Comparison of ENCODE assay signal across 7 mouse cellular contexts in genomic region chr8:69717232-69717580, GRCm38 (mm10). TPM values are rescaled to one million over a fixed set of nuclear protein-coding genes. Genes with fewer than 3 reads are reported as not detected.
DNase-seq lines count a peak whose midpoint lies in the region; ATAC-seq and TF ChIP-seq lines count a peak whose summit lies in the region.

No protein-coding gene starts in this region.

- H3K4me2 ChIP-seq in neural tube, embryonic 14.5 days (ENCODE audit: low read depth, low read length), result peak overlapping the region; percentile 53

- 27% methylated on average over 5 of the region's 5 CpGs for WGBS in liver, adult 2 months
- WGBS in limb, embryonic 10.5 days, result 47% methylated on average over 5 of the region's 5 CpGs
- 48% methylated on average over 5 of the region's 5 CpGs for WGBS in neural tube, embryonic 14.5 days

- no peak overlapping the region for H3K27ac ChIP-seq in liver, adult 2 months (replicated peaks; ENCODE audit: insufficient read depth, low read depth, low read length)
- peak overlapping the region; percentile 98 for H3K27ac ChIP-seq in limb, embryonic 10.5 days
- H3K27ac ChIP-seq in neural tube, embryonic 14.5 days (ENCODE audit: low read depth, low read length), result peak overlapping the region; percentile 46; the same call in 1 of the 2 replicates

- H3K4me1 ChIP-seq in liver, adult 2 months (ENCODE audit: control insufficient read depth, insufficient read depth, low read length), result peaks cover 5% of the 10 kb centered on the region
- H3K4me1 ChIP-seq in erythroblast, embryonic 14.5 days (ENCODE audit: control insufficient read depth), result peaks cover 23% of the 10 kb centered on the region
- peaks cover 10% of the 10 kb centered on the region for H3K4me1 ChIP-seq in limb, embryonic 10.5 days
- H3K4me1 ChIP-seq in neural tube, embryonic 14.5 days (ENCODE audit: control insufficient read depth, insufficient read depth, low read length), result peaks cover 11% of the 10 kb centered on the region

- no peak for DNase-seq in liver, adult 2 months (ENCODE audit: extremely low read depth, low read depth, low spot score)
- DNase-seq in liver, result no peak
- no peak for DNase-seq in limb, embryonic 10.5 days (ENCODE audit: low spot score)

- peak; percentile 23 for ATAC-seq in neural tube, embryonic 14.5 days (ENCODE audit: low read depth)
- no peak for ATAC-seq in granulocyte monocyte progenitor cell, adult 5-6 weeks (replicated peaks; ENCODE audit: poor library complexity, severe bottlenecking)
- no peak for ATAC-seq in megakaryocyte progenitor cell, adult 5-6 weeks (replicated peaks; ENCODE audit: poor library complexity)

- H3K27me3 ChIP-seq in liver, adult 2 months (ENCODE audit: control insufficient read depth, insufficient read depth, low read length), result no peaks in the 10 kb centered on the region
- no peaks in the 10 kb centered on the region for H3K27me3 ChIP-seq in erythroblast, embryonic 14.5 days (ENCODE audit: control insufficient read depth)
- no peaks in the 10 kb centered on the region for H3K27me3 ChIP-seq in limb, embryonic 10.5 days (ENCODE audit: low read depth, poor library complexity, severe bottlenecking)
- H3K27me3 ChIP-seq in neural tube, embryonic 14.5 days (ENCODE audit: control insufficient read depth, insufficient read depth, low read length), result no peaks in the 10 kb centered on the region

- no peak overlapping the region for H3K9ac ChIP-seq in liver, adult 2 months (ENCODE audit: low read depth, low read length)
- no peak overlapping the region for H3K9ac ChIP-seq in neural tube, embryonic 14.5 days (replicated peaks; ENCODE audit: low read depth, low read length)

- no peak for TF ChIP-seq POLR2A in liver, adult 2 months (IDR thresholded peaks at IDR 0.05; ENCODE audit: extremely low read depth, insufficient read depth, low read length)

- peak overlapping the region; percentile 36 for H3K4me3 ChIP-seq in liver, adult 2 months (ENCODE audit: insufficient read depth, low read depth, low read length)
- H3K4me3 ChIP-seq in erythroblast, embryonic 14.5 days (replicated peaks), result peak overlapping the region; percentile 90
- peak overlapping the region; percentile 80 for H3K4me3 ChIP-seq in limb, embryonic 10.5 days
- peak overlapping the region; percentile 94; the same call in 1 of the 2 replicates for H3K4me3 ChIP-seq in neural tube, embryonic 14.5 days (ENCODE audit: low read depth, low read length)

- peaks cover 5% of the 10 kb centered on the region; the same call in 1 of the 2 replicates for H3K36me3 ChIP-seq in liver, adult 2 months (ENCODE audit: control insufficient read depth, insufficient read depth, low read length)
- H3K36me3 ChIP-seq in erythroblast, embryonic 14.5 days (ENCODE audit: control insufficient read depth), result peaks cover 20% of the 10 kb centered on the region
- H3K36me3 ChIP-seq in limb, embryonic 10.5 days, result peaks cover 19% of the 10 kb centered on the region
- no peaks in the 10 kb centered on the region for H3K36me3 ChIP-seq in neural tube, embryonic 14.5 days (ENCODE audit: control insufficient read depth, insufficient read depth, low read length)

- peaks cover 14% of the 10 kb centered on the region; the same call in 1 of the 2 replicates for H3K79me2 ChIP-seq in liver, adult 2 months (ENCODE audit: control insufficient read depth, insufficient read depth, low read length)

- TF ChIP-seq CTCF in liver, adult 2 months (IDR thresholded peaks at IDR 0.05; ENCODE audit: low read depth, low read length), result no peak

- H3K9me3 ChIP-seq in erythroblast, embryonic 14.5 days (ENCODE audit: control insufficient read depth, low read length), result no peaks in the 10 kb centered on the region
- no peaks in the 10 kb centered on the region for H3K9me3 ChIP-seq in limb, embryonic 10.5 days (replicated peaks)
- H3K9me3 ChIP-seq in neural tube, embryonic 14.5 days (ENCODE audit: control insufficient read depth, low read length), result no peaks in the 10 kb centered on the region

RNA-seq across cellular contexts. Expression of gene Zfp869, which starts 6.7 kb away (rescaled TPM):
- 14.0 and 17.4 TPM in 2 replicates for total RNA-seq in liver, adult 2 months (2014; rRNA removed)
- polyA plus RNA-seq in liver, adult 2 months (2012; rRNA removed), result 1.2 and 1.8 TPM in 2 replicates
- 0.08 and 0.14 TPM in 2 replicates for polyA plus RNA-seq in erythroblast, embryonic 14.5 days (2012)
- 30.6 and 34.0 TPM in 2 replicates for polyA plus RNA-seq in limb, embryonic 10.5 days (2016; fragmentation: Nextera tagmentation; extraction: Ambion mirVana)
- polyA plus RNA-seq in neural tube, embryonic 14.5 days (2014; fragmentation: Nextera tagmentation; extraction: Ambion mirVana), result 29.3 and 30.3 TPM in 2 replicates
- total RNA-seq in granulocyte monocyte progenitor cell, adult 5-6 weeks (2014; fragmentation: Nextera tagmentation), result 12.5 and 22.8 TPM in 2 replicates
- 22.8 and 26.0 TPM in 2 replicates for total RNA-seq in granulocyte monocyte progenitor cell, adult 5-6 weeks (2017)
- total RNA-seq in megakaryocyte progenitor cell, adult 5-6 weeks (2015), result 21.3 and 25.2 TPM in 2 replicates
- 23.5 and 33.6 TPM in 2 replicates for total RNA-seq in megakaryocyte progenitor cell, adult 5-6 weeks (2017)

RNA-seq across cellular contexts. Expression of gene Zfp963, which starts 32.6 kb away (rescaled TPM):
- 4.0 and 4.1 TPM in 2 replicates for total RNA-seq in liver, adult 2 months (2014; rRNA removed)
- polyA plus RNA-seq in liver, adult 2 months (2012; rRNA removed), result 1.4 and 1.7 TPM in 2 replicates
- 0.10 TPM in 1 of 2 replicates, not detected in the other for polyA plus RNA-seq in erythroblast, embryonic 14.5 days (2012)
- polyA plus RNA-seq in limb, embryonic 10.5 days (2016; fragmentation: Nextera tagmentation; extraction: Ambion mirVana), result 4.3 and 6.4 TPM in 2 replicates
- polyA plus RNA-seq in neural tube, embryonic 14.5 days (2014; fragmentation: Nextera tagmentation; extraction: Ambion mirVana), result 8.8 and 9.3 TPM in 2 replicates
- total RNA-seq in granulocyte monocyte progenitor cell, adult 5-6 weeks (2014; fragmentation: Nextera tagmentation), result 1.7 and 9.8 TPM in 2 replicates
- 2.2 TPM in 2 replicates for total RNA-seq in granulocyte monocyte progenitor cell, adult 5-6 weeks (2017)
- total RNA-seq in megakaryocyte progenitor cell, adult 5-6 weeks (2015), result 4.3 and 4.5 TPM in 2 replicates
- total RNA-seq in megakaryocyte progenitor cell, adult 5-6 weeks (2017), result 3.7 and 7.5 TPM in 2 replicates

RNA-seq across cellular contexts. Expression of gene Gm20422, which starts 57.5 kb away (rescaled TPM):
- not detected in 2 replicates for total RNA-seq in liver, adult 2 months (2014; rRNA removed)
- polyA plus RNA-seq in liver, adult 2 months (2012; rRNA removed), result not detected in 2 replicates
- not detected in 2 replicates for polyA plus RNA-seq in erythroblast, embryonic 14.5 days (2012)
- polyA plus RNA-seq in limb, embryonic 10.5 days (2016; fragmentation: Nextera tagmentation; extraction: Ambion mirVana), result 0.19 TPM in 1 of 2 replicates, not detected in the other
- 0.45 and 0.86 TPM in 2 replicates for polyA plus RNA-seq in neural tube, embryonic 14.5 days (2014; fragmentation: Nextera tagmentation; extraction: Ambion mirVana)
- not detected in 2 replicates for total RNA-seq in granulocyte monocyte progenitor cell, adult 5-6 weeks (2014; fragmentation: Nextera tagmentation)
- total RNA-seq in granulocyte monocyte progenitor cell, adult 5-6 weeks (2017), result 4.1 TPM in 1 of 2 replicates, not detected in the other
- not detected in 2 replicates for total RNA-seq in megakaryocyte progenitor cell, adult 5-6 weeks (2015)
- total RNA-seq in megakaryocyte progenitor cell, adult 5-6 weeks (2017), result 0.29 TPM in 1 of 2 replicates, not detected in the other

Comparison
In these comparisons a context has a peak if more than half of its experiments do, and no peak if none do; other contexts are left out.
1. H3K4me3 ChIP-seq: peak in every context shown above with its lines; median percentile 94 in neural tube, embryonic 14.5 days; 90 in erythroblast, embryonic 14.5 days; 80 in limb, embryonic 10.5 days; 36 in liver, adult 2 months.
2. RNA of gene Zfp869, which starts 6.7 kb away (polyA plus RNA-seq): 30.6 to 34.0 TPM in limb, embryonic 10.5 days and 29.3 to 30.3 TPM in neural tube, embryonic 14.5 days; 1.2 to 1.8 TPM in liver, adult 2 months and 0.08 to 0.14 TPM in erythroblast, embryonic 14.5 days; every median in the first group is over 10 times any median in the second.